Mouse (Mus musculus) heart, adult 2 months (tissue): ENCODE measurements around the gene Prune1. TPM values are rescaled to one million over a fixed set of nuclear protein-coding genes. Genes with fewer than 3 reads are reported as not detected.

ENCODE experiments used
- DNase-seq, 2 experiments: peaks; one replicate each; pipeline ENCODE4 v3.0.0; 2021
- H3K27ac ChIP-seq: fragments of 200-600 bp; 2 replicates; pipeline ENCODE4 v1.8.1; 2022
- H3K27me3 ChIP-seq: fragments of 200-500 bp; 2 replicates; pipeline ENCODE4 v1.6.1; 2012; ENCODE audit warnings: mild to moderate bottlenecking, low read length, inconsistent platforms, mixed read lengths; ENCODE audit not compliant: control insufficient read depth, insufficient read depth
- H3K36me3 ChIP-seq: fragments of 200-500 bp; 2 replicates; pipeline ENCODE4 v1.6.1; 2012; ENCODE audit warnings: low read length, inconsistent platforms; ENCODE audit not compliant: control insufficient read depth, insufficient read depth
- H3K4me1 ChIP-seq: fragments of 200-500 bp; 2 replicates; pipeline ENCODE4 v1.6.1; 2011; ENCODE audit warnings: low read length; ENCODE audit not compliant: control insufficient read depth, insufficient read depth
- H3K4me3 ChIP-seq: fragments of 200-600 bp; 2 replicates; pipeline ENCODE4 v1.8.1; 2022
- H3K79me2 ChIP-seq: fragments of 200-500 bp; replicated peaks from 2 replicates; pipeline ENCODE4 v1.6.1; 2012; ENCODE audit warnings: mild to moderate bottlenecking, inconsistent platforms, low read length, moderate library complexity, mixed read lengths; ENCODE audit not compliant: control insufficient read depth, insufficient read depth
- H3K9ac ChIP-seq: fragments of 200-500 bp; 2 replicates; pipeline ENCODE4 v1.6.1; 2012; ENCODE audit warnings: low read depth, mild to moderate bottlenecking, control low read depth, inconsistent platforms, low read length, mixed read lengths
- CTCF ChIP-seq: fragments of 200-600 bp; IDR thresholded peaks from 2 replicates; pipeline ENCODE4 v1.8.1; 2022; ENCODE audit warnings: antibody characterized with exemption, mild to moderate bottlenecking, moderate library complexity
- EP300 ChIP-seq: fragments of 200-500 bp; IDR thresholded peaks from 2 replicates; pipeline ENCODE4 v1.6.1; 2011; ENCODE audit warnings: low read depth, low read length, control low read depth; ENCODE audit not compliant: insufficient read depth
- POLR2A ChIP-seq: fragments of 200-500 bp; IDR thresholded peaks from 2 replicates; pipeline ENCODE4 v1.6.1; 2011; ENCODE audit warnings: mild to moderate bottlenecking, low read depth, low read length, control low read depth; ENCODE audit not compliant: insufficient read depth
- WGBS: fragments of 180-500 bp; shearing (Covaris S2); methylation state at CpG from one replicate; pipeline ENCODE4 v1.1.7; 2018; 5-methylcytosine and 5-hydroxymethylcytosine counted together
- intact Hi-C: fragments of 180-260 bp; cut with DNase I; formaldehyde crosslinking; loops from one replicate; pipeline ENCODE4 v1.15.1; 2025
- polyA plus RNA-seq: library from polyadenylated mRNA; depleted of rRNA; stranded (reverse); fragments of >200 nt; gene quantifications from 2 replicates; pipeline ENCODE4 v1.2.3, GENCODE M21; 2012
- total RNA-seq, 2 experiments: library from RNA; stranded (reverse); gene quantifications; 2 replicates each; pipeline ENCODE4 v1.2.3; 2021

The Prune1 gene
- total and polyA plus RNA-seq, 3 experiments, result 23.4 to 28.4 (median 26.1) TPM

DNA sequence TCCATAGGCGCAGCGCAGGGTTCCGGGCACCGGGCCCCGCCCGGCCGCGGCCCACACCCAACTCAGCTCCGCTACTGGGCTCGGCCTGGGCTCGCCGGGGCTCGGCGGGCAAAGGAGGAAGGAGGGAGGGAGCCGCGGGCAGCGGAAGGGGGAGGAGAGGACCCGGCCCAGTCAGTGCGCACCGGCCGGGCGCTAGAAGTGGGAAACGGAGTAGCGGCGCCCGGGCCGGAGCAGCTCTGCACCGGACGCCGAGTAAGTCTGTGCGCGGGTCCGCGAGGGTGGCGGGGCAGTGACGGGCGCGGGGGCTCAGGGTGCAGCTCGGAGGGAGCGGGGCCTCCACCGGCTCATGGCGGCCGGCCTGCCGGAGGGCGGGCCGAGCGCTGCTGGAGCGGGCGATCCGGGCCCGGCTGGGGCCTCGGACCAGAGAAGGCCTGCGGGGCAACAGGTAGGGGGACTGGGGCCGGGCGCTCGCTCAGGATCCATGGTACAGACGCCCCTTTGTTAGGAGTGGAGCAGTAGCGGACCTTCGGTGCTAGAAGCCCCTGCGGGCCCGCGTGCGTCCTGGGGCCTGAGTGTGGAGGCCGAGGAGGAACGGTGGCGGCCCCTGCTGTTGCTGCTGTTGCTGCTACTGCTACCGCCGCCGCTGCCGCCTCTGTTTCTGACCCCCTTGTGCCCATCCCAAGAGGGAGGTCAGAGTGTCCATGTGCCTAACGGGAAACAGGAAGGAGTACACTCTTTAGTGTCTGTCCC is 33.4 kb upstream of the Prune1 start:
- no peaks in the 10 kb centered on the region for H3K27me3 ChIP-seq
- DNase-seq, result peak; percentile 95
- H3K79me2 ChIP-seq, result no peaks in the 10 kb centered on the region
- WGBS, result under 1% methylated on average over 63 of the region's 71 CpGs
- peak overlapping the region; percentile 100 for H3K9ac ChIP-seq
- intact Hi-C loops, result loop anchor here (2.0 kb wide), 3 partner anchors 32 to 118 kb away; partner anchors contain the start of genes Prune1 and Setdb1
- H3K36me3 ChIP-seq, result peaks cover 8% of the 10 kb centered on the region; the same call in 1 of the 2 replicates
- peak overlapping the region; percentile 85 for H3K27ac ChIP-seq
- H3K4me1 ChIP-seq, result peaks cover 14% of the 10 kb centered on the region
- peak overlapping the region; percentile 93 for H3K4me3 ChIP-seq
- TF ChIP-seq EP300 (0 out of 2 replicates have a peak, but pooled peaks have one; percentile 33), CTCF (peak; percentile 53), POLR2A (peak; percentile 40; the same call in 1 of the 2 replicates)

DNA sequence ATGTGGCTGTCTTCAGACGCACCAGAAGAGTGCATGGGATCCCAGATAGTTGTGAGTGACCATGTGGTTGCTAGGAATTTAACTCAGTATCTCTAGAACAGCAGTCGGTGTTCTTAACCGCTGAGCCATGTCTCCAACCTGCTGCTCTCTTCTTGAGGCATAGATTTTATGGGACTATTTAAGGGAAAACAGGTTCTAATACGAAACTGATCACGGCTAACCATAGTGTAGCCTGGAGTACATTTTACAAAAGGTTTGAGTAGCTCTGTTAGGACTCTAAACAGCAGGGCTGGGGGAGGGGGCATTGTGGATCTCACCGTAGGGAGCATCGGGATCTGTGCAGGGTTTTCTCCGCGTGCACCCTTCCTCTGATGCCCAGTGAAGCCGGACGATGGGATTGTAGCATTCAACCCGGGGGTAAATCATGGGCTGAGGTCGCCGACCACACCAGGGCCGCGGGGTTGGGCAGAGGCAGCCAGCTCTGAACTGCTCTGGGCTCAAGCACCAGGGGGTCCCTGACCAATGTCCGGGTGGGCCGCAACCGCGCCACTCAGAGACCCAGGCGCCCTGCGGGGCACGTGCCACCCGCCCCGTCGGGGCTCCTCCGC is 32.7 kb upstream of the Prune1 start, which contains the start of gene Cers2:
Gene Cers2 (plus strand): TSS at position 306 of the 608 bp plus-strand sequence.
- intact Hi-C loops, result loop anchor here (2.0 to 5.0 kb wide), 4 partner anchors 32 to 118 kb away; partner anchors contain the start of genes Prune1 and Setdb1
- H3K4me3 ChIP-seq, result peak within 1 kb of the TSS; percentile 93
- H3K4me1 ChIP-seq, result peaks cover 14% of the 10 kb centered on the region
- H3K27me3 ChIP-seq, result no peaks in the 10 kb centered on the region
- H3K9ac ChIP-seq, result peak within 1 kb of the TSS; percentile 100
- TF ChIP-seq POLR2A (no peak), EP300 (no peak), CTCF (no peak)
- no peak for DNase-seq
- WGBS, result 9% methylated on average over 27 of the region's 27 CpGs
- H3K27ac ChIP-seq, result peak within 1 kb of the TSS; percentile 85
- H3K79me2 ChIP-seq, result no peaks in the 10 kb centered on the region
- peaks cover 8% of the 10 kb centered on the region; the same call in 1 of the 2 replicates for H3K36me3 ChIP-seq

- H3K79me2 ChIP-seq, result no peaks in the 10 kb centered on the region
- no peak for DNase-seq
- no peak overlapping the region for H3K27ac ChIP-seq
- intact Hi-C loops, result loop anchor here (2.0 to 5.0 kb wide), 4 partner anchors 31 to 119 kb away; partner anchors contain the start of genes Prune1 and Setdb1
- peaks cover 8% of the 10 kb centered on the region; the same call in 1 of the 2 replicates for H3K36me3 ChIP-seq
- H3K27me3 ChIP-seq, result no peaks in the 10 kb centered on the region
- TF ChIP-seq CTCF, result no peak
- no peak for TF ChIP-seq EP300
- no peak for TF ChIP-seq POLR2A
- no peak overlapping the region for H3K4me3 ChIP-seq
- H3K4me1 ChIP-seq, result peaks cover 11% of the 10 kb centered on the region
- 83% methylated on average over 6 of the region's 6 CpGs for WGBS
- no peak overlapping the region for H3K9ac ChIP-seq
Observed at GRCm38 (mm10) chr3:95314075-95314474, 32.2 kb upstream of the Prune1 start.

- no peak overlapping the region for H3K9ac ChIP-seq
- no peaks in the 10 kb centered on the region for H3K27me3 ChIP-seq
- WGBS, result 72% methylated on average over 7 of the region's 7 CpGs
- H3K27ac ChIP-seq, result no peak overlapping the region
- no peaks in the 10 kb centered on the region for H3K79me2 ChIP-seq
- H3K4me3 ChIP-seq, result no peak overlapping the region
- DNase-seq, result no peak
- peaks cover 8% of the 10 kb centered on the region; the same call in 1 of the 2 replicates for H3K36me3 ChIP-seq
- TF ChIP-seq POLR2A (no peak), CTCF (no peak), EP300 (no peak)
- H3K4me1 ChIP-seq, result peaks cover 8% of the 10 kb centered on the region
- intact Hi-C loops, result loop anchor here (5.0 kb wide), 1 partner anchor 79 kb away; no protein-coding TSS in a partner anchor
Observed at GRCm38 (mm10) chr3:95313476-95313875, 31.6 kb upstream of the Prune1 start.

DNA sequence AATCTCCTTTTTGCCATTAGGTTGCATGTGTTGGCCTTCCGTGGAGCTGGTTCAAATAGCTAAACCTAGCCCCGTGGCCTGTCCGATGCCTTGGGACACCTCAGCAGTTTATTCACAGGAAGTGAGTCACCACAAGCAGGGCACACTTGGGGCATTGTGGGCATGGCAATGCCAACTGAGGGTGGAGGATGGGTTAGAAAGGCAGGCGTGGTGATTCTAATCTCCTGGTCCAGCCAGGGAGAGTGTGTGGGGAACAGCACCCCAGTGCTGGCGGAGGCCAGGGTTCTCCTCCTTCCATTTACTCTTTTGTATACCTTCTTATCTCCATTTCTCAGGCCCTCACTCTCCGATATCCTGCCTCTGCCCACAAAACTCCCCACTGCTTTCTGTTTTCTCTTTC is 30.7 kb upstream of the Prune1 start:
- no peak for TF ChIP-seq EP300
- TF ChIP-seq POLR2A, result no peak
- Histone ChIP-seq H3K4me1 (peaks cover 6% of the 10 kb centered on the region), H3K4me3 (no peak overlapping the region), H3K27ac (no peak overlapping the region), H3K36me3 (peaks cover 4% of the 10 kb centered on the region; the same call in 1 of the 2 replicates), H3K27me3 (no peaks in the 10 kb centered on the region), H3K9ac (no peak overlapping the region), H3K79me2 (no peaks in the 10 kb centered on the region)
- 52% methylated on average over 6 of the region's 6 CpGs for WGBS
- peak in 1 of 2 experiments; percentile 46 for DNase-seq
- intact Hi-C loops, result loop anchor here (5.0 kb wide), 1 partner anchor 80 kb away; no protein-coding TSS in a partner anchor
